Mouse (Mus musculus) myocyte (in vitro differentiated cells): ENCODE results near the gene Obp2a.

Experiments used
- MAX ChIP-seq: IDR thresholded peaks from one replicate; pipeline ENCODE4 v1.6.1; 2011; ENCODE audit warnings: low read depth, mild to moderate bottlenecking, control low read depth
- POLR2A ChIP-seq: IDR thresholded peaks from one replicate; pipeline ENCODE4 v1.6.1; 2011; ENCODE audit warnings: low read depth, mild to moderate bottlenecking, control low read depth, moderate library complexity; ENCODE audit not compliant: insufficient read length
- SRF ChIP-seq: IDR thresholded peaks from one replicate; pipeline ENCODE4 v1.6.1; 2011; ENCODE audit warnings: low read depth; ENCODE audit not compliant: control insufficient read depth, insufficient read length
- TCF12 ChIP-seq: IDR thresholded peaks from one replicate; pipeline ENCODE4 v1.6.1; 2011; ENCODE audit warnings: mild to moderate bottlenecking, control low read depth; ENCODE audit not compliant: poor library complexity, insufficient read depth, severe bottlenecking

- TF ChIP-seq POLR2A (no peak), MAX (no peak), TCF12 (no peak), SRF (no peak)
These were observed 41.8 kb downstream of the Obp2a start for GRCm38 (mm10) chr2:25741671-25742070.
